Mouse (Mus musculus): ENCODE data around the gene Slc35b4. TPM values are rescaled to one million over a fixed set of nuclear protein-coding genes. Genes with fewer than 3 reads are reported as not detected.

Slc35b4 gene
- total and polyA plus RNA-seq, 3 experiments = 8.0 to 10.6 (median 8.5) TPM

GRCm38 (mm10) chr6:34203503-34203902 is 26.6 kb upstream of the Slc35b4 start:
- Histone ChIP-seq H3K27me3 (ENCODE audit: control insufficient read depth, insufficient read depth, low read length) (no peaks in the 10 kb centered on the region), H3K36me3 (ENCODE audit: control insufficient read depth, insufficient read depth, low read length) (no peaks in the 10 kb centered on the region), H3K9ac (ENCODE audit: low read depth, low read length) (no peak overlapping the region), H3K27ac (no peak overlapping the region), H3K4me3 (no peak overlapping the region), H3K79me2 (replicated peaks; ENCODE audit: control insufficient read depth, insufficient read depth, low read length) (no peaks in the 10 kb centered on the region), H3K4me1 (ENCODE audit: control insufficient read depth, insufficient read depth, low read length) (no peaks in the 10 kb centered on the region)
- DNase-seq = no peak
- TF ChIP-seq CTCF (IDR thresholded peaks at IDR 0.05) (no peak), EP300 (IDR thresholded peaks at IDR 0.05; ENCODE audit: insufficient read depth, low read depth, low read length) (no peak), POLR2A (IDR thresholded peaks at IDR 0.05; ENCODE audit: insufficient read depth, low read depth, low read length) (no peak)
- WGBS = 79% methylated on average over 7 of the region's 7 CpGs
- intact Hi-C loops (cut with DNase I) = no loop called here

- DNase-seq = no peak
- Histone ChIP-seq H3K9ac (ENCODE audit: low read depth, low read length) (no peak overlapping the region), H3K36me3 (ENCODE audit: control insufficient read depth, insufficient read depth, low read length) (no peaks in the 10 kb centered on the region), H3K27ac (no peak overlapping the region), H3K79me2 (replicated peaks; ENCODE audit: control insufficient read depth, insufficient read depth, low read length) (no peaks in the 10 kb centered on the region), H3K27me3 (ENCODE audit: control insufficient read depth, insufficient read depth, low read length) (no peaks in the 10 kb centered on the region), H3K4me3 (no peak overlapping the region), H3K4me1 (ENCODE audit: control insufficient read depth, insufficient read depth, low read length) (no peaks in the 10 kb centered on the region)
- 84% methylated on average over 1 of the region's 1 CpGs for WGBS
- intact Hi-C loops (cut with DNase I) = no loop called here
- TF ChIP-seq EP300 (IDR thresholded peaks at IDR 0.05; ENCODE audit: insufficient read depth, low read depth, low read length) (no peak), CTCF (IDR thresholded peaks at IDR 0.05) (peak; percentile 49), POLR2A (IDR thresholded peaks at IDR 0.05; ENCODE audit: insufficient read depth, low read depth, low read length) (no peak)
Observed at GRCm38 (mm10) chr6:34194981-34195380, 18.1 kb upstream of the Slc35b4 start.

GRCm38 (mm10) chr6:34193708-34194475 is 17.0 kb upstream of the Slc35b4 start:
- no peak overlapping the region for H3K27ac ChIP-seq
- no peaks in the 10 kb centered on the region for H3K27me3 ChIP-seq (ENCODE audit: control insufficient read depth, insufficient read depth, low read length)
- intact Hi-C loops (cut with DNase I) = no loop called here
- H3K36me3 ChIP-seq (ENCODE audit: control insufficient read depth, insufficient read depth, low read length) = no peaks in the 10 kb centered on the region
- no peaks in the 10 kb centered on the region for H3K4me1 ChIP-seq (ENCODE audit: control insufficient read depth, insufficient read depth, low read length)
- peak; percentile 33 to 49 for DNase-seq
- 48% methylated on average over 12 of the region's 12 CpGs for WGBS
- no peak overlapping the region for H3K4me3 ChIP-seq
- H3K79me2 ChIP-seq (replicated peaks; ENCODE audit: control insufficient read depth, insufficient read depth, low read length) = no peaks in the 10 kb centered on the region
- TF ChIP-seq POLR2A (IDR thresholded peaks at IDR 0.05; ENCODE audit: insufficient read depth, low read depth, low read length) = no peak
- TF ChIP-seq EP300 (IDR thresholded peaks at IDR 0.05; ENCODE audit: insufficient read depth, low read depth, low read length) = 0 out of 2 replicates have a peak, but pooled peaks have one; percentile 29
- peak; percentile 88 for TF ChIP-seq CTCF (IDR thresholded peaks at IDR 0.05)
- H3K9ac ChIP-seq (ENCODE audit: low read depth, low read length) = no peak overlapping the region

DNA sequence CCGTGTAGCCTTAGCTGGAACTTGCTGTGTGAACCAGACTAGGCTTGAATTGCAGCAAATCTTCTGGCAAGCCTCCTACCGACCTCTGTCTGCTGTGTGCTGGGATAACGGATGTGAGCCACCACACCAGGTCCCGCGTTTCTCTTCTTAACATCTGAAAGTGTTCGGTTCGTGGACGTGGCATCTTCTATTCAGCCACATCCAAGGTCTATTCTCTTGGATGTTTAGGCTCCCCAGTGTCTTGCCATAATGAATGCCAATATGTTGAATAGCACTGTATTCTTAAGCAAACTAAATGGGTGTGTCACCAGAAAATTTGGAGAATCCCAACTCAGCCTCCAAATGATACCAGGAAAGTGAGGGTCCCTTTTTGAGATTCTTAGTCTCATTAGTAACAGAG is 14.5 kb upstream of the Slc35b4 start:
- Histone ChIP-seq H3K4me3 (no peak overlapping the region), H3K79me2 (replicated peaks; ENCODE audit: control insufficient read depth, insufficient read depth, low read length) (no peaks in the 10 kb centered on the region), H3K27me3 (ENCODE audit: control insufficient read depth, insufficient read depth, low read length) (no peaks in the 10 kb centered on the region), H3K27ac (no peak overlapping the region), H3K4me1 (ENCODE audit: control insufficient read depth, insufficient read depth, low read length) (no peaks in the 10 kb centered on the region; the same call in 1 of the 2 replicates), H3K36me3 (ENCODE audit: control insufficient read depth, insufficient read depth, low read length) (no peaks in the 10 kb centered on the region), H3K9ac (ENCODE audit: low read depth, low read length) (no peak overlapping the region)
- intact Hi-C loops (cut with DNase I) = no loop called here
- TF ChIP-seq POLR2A (IDR thresholded peaks at IDR 0.05; ENCODE audit: insufficient read depth, low read depth, low read length) (no peak), CTCF (IDR thresholded peaks at IDR 0.05) (no peak), EP300 (IDR thresholded peaks at IDR 0.05; ENCODE audit: insufficient read depth, low read depth, low read length) (no peak)
- no peak for DNase-seq
- WGBS = 87% methylated on average over 8 of the region's 8 CpGs

DNA sequence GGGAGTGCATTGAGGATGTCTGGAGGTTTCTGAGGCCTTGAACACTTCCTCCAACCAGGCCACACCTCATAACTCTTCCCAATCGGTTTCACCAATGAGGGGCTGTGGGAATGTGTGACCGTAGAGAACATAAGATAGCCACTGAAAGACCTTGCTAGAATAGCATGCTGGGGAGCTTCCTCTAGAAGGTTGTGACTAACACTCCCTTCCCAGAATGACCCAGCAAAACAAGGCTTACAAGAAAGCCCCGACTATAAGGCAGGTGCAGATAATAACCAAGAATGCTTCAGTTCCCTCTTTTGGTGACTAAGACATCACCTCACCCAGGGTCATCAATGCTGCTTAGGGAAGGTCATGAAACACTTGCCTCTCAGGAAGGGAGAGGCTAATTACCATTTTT is 12.6 kb upstream of the Slc35b4 start:
- 78% methylated on average over 3 of the region's 3 CpGs for WGBS
- H3K36me3 ChIP-seq (ENCODE audit: control insufficient read depth, insufficient read depth, low read length) = no peaks in the 10 kb centered on the region
- intact Hi-C loops (cut with DNase I) = no loop called here
- TF ChIP-seq EP300 (IDR thresholded peaks at IDR 0.05; ENCODE audit: insufficient read depth, low read depth, low read length) (no peak), POLR2A (IDR thresholded peaks at IDR 0.05; ENCODE audit: insufficient read depth, low read depth, low read length) (no peak), CTCF (IDR thresholded peaks at IDR 0.05) (no peak)
- no peaks in the 10 kb centered on the region; the same call in 1 of the 2 replicates for H3K4me1 ChIP-seq (ENCODE audit: control insufficient read depth, insufficient read depth, low read length)
- no peak overlapping the region for H3K9ac ChIP-seq (ENCODE audit: low read depth, low read length)
- no peak for DNase-seq
- H3K27ac ChIP-seq = no peak overlapping the region
- H3K27me3 ChIP-seq (ENCODE audit: control insufficient read depth, insufficient read depth, low read length) = no peaks in the 10 kb centered on the region
- no peaks in the 10 kb centered on the region for H3K79me2 ChIP-seq (replicated peaks; ENCODE audit: control insufficient read depth, insufficient read depth, low read length)
- H3K4me3 ChIP-seq = no peak overlapping the region

- H3K9ac ChIP-seq (ENCODE audit: low read depth, low read length) = no peak overlapping the region
- H3K79me2 ChIP-seq (replicated peaks; ENCODE audit: control insufficient read depth, insufficient read depth, low read length) = no peaks in the 10 kb centered on the region
- 46% methylated on average over 7 of the region's 7 CpGs for WGBS
- H3K4me3 ChIP-seq = no peak overlapping the region
- TF ChIP-seq EP300 (IDR thresholded peaks at IDR 0.05; ENCODE audit: insufficient read depth, low read depth, low read length) (no peak), POLR2A (IDR thresholded peaks at IDR 0.05; ENCODE audit: insufficient read depth, low read depth, low read length) (no peak), CTCF (IDR thresholded peaks at IDR 0.05) (no peak)
- no peaks in the 10 kb centered on the region; the same call in 1 of the 2 replicates for H3K4me1 ChIP-seq (ENCODE audit: control insufficient read depth, insufficient read depth, low read length)
- no peaks in the 10 kb centered on the region for H3K27me3 ChIP-seq (ENCODE audit: control insufficient read depth, insufficient read depth, low read length)
- intact Hi-C loops (cut with DNase I) = no loop called here
- peak; percentile 19 to 33 for DNase-seq
- no peak overlapping the region for H3K27ac ChIP-seq
- H3K36me3 ChIP-seq (ENCODE audit: control insufficient read depth, insufficient read depth, low read length) = no peaks in the 10 kb centered on the region
Observed at GRCm38 (mm10) chr6:34187986-34188599, 11.2 kb upstream of the Slc35b4 start.
